Mouse (Mus musculus) forebrain, embryonic 16.5 days (tissue): ENCODE results near the gene Hist1h2ae. TPM values are rescaled to one million over a fixed set of nuclear protein-coding genes. Genes with fewer than 3 reads are reported as not detected.
"Not testable (repeated sequence)": the region's sequence is repeated elsewhere in the genome, so short reads cannot be mapped to it uniquely, and the experiment has no call there.

Experiments used
- ATAC-seq: fragments of 200-750 bp; cut with Nextera tagmentation; 2 replicates; pipeline ENCODE4 v1.8.0; 2017; ENCODE audit warnings: mild to moderate bottlenecking, moderate library complexity
- H3K27ac ChIP-seq: fragments of 300-500 bp; sonication (generic); 2 replicates; pipeline ENCODE4 v1.5.1; 2014; ENCODE audit warnings: low read length, control low read depth
- H3K27me3 ChIP-seq: fragments of 300-500 bp; sonication (generic); replicated peaks from 2 replicates; pipeline ENCODE4 v1.6.1; 2014; ENCODE audit warnings: low read length; ENCODE audit not compliant: control insufficient read depth, insufficient read depth
- H3K36me3 ChIP-seq: fragments of 300-500 bp; sonication (generic); 2 replicates; pipeline ENCODE4 v1.6.1; 2014; ENCODE audit not compliant: control insufficient read depth, insufficient read depth
- H3K4me1 ChIP-seq: fragments of 300-500 bp; sonication (generic); replicated peaks from 2 replicates; pipeline ENCODE4 v1.6.1; 2014; ENCODE audit warnings: low read length; ENCODE audit not compliant: control insufficient read depth, insufficient read depth
- H3K4me2 ChIP-seq: fragments of 300-500 bp; sonication (generic); 2 replicates; pipeline ENCODE4 v1.6.1; 2014; ENCODE audit warnings: mild to moderate bottlenecking, low read length, control low read depth
- H3K4me3 ChIP-seq: fragments of 300-500 bp; sonication (generic); replicated peaks from 2 replicates; pipeline ENCODE4 v1.5.1; 2014; ENCODE audit warnings: mild to moderate bottlenecking, low read length, control low read depth
- H3K9ac ChIP-seq: fragments of 300-500 bp; sonication (generic); replicated peaks from 2 replicates; pipeline ENCODE4 v1.6.1; 2014; ENCODE audit warnings: low read depth, low read length, control low read depth
- H3K9me3 ChIP-seq: fragments of 300-500 bp; sonication (generic); 2 replicates; pipeline ENCODE4 v1.6.1; 2016; ENCODE audit warnings: low read length; ENCODE audit not compliant: control insufficient read depth
- WGBS: fragments of 180-500 bp; shearing (Covaris S2); extraction: QIAGEN DNeasy Blood & Tissue Kit; methylation state at CpG from one replicate; pipeline ENCODE4 v1.1.7; 2014; 5-methylcytosine and 5-hydroxymethylcytosine counted together
- polyA plus RNA-seq: library from polyadenylated mRNA; unstranded; fragments of >200 nt; fragmentation: Nextera tagmentation; extraction: Ambion mirVana; gene quantifications from 2 replicates; pipeline ENCODE4 v1.2.1, GENCODE M21; 2015

The Hist1h2ae gene
- polyA plus RNA-seq, 1 experiment from 2014 or later = 33.0 TPM

GRCm38 (mm10) chr13:23576351-23576881, 5.4 kb upstream of the Hist1h2ae start:
- ATAC-seq = no peak
- H3K9me3 ChIP-seq = no peaks in the 10 kb centered on the region
- H3K4me3 ChIP-seq = peak overlapping the region; percentile 49
- H3K4me1 ChIP-seq = peaks cover 24% of the 10 kb centered on the region
- H3K27me3 ChIP-seq = no peaks in the 10 kb centered on the region
- H3K4me2 ChIP-seq = peak overlapping the region; percentile 75
- H3K36me3 ChIP-seq = no peaks in the 10 kb centered on the region
- 2% methylated on average over 7 of the region's 7 CpGs for WGBS
- peak overlapping the region; percentile 64 for H3K9ac ChIP-seq
- peak overlapping the region; percentile 1; the same call in 1 of the 2 replicates for H3K27ac ChIP-seq

- H3K9me3 ChIP-seq, H3K27me3 ChIP-seq, ATAC-seq, H3K36me3 ChIP-seq: not testable (repeated sequence)
- H3K4me1 ChIP-seq = peaks cover 24% of the 10 kb centered on the region
- peak overlapping the region; percentile 49 for H3K4me3 ChIP-seq
- WGBS = 0% methylated on average over 10 of the region's 40 CpGs
- H3K9ac ChIP-seq = peak overlapping the region; percentile 64
- H3K27ac ChIP-seq = peak overlapping the region; percentile 78
- peak overlapping the region; percentile 75 for H3K4me2 ChIP-seq
These were observed 4.9 kb upstream of the Hist1h2ae start for GRCm38 (mm10) chr13:23575864-23576313.

DNA sequence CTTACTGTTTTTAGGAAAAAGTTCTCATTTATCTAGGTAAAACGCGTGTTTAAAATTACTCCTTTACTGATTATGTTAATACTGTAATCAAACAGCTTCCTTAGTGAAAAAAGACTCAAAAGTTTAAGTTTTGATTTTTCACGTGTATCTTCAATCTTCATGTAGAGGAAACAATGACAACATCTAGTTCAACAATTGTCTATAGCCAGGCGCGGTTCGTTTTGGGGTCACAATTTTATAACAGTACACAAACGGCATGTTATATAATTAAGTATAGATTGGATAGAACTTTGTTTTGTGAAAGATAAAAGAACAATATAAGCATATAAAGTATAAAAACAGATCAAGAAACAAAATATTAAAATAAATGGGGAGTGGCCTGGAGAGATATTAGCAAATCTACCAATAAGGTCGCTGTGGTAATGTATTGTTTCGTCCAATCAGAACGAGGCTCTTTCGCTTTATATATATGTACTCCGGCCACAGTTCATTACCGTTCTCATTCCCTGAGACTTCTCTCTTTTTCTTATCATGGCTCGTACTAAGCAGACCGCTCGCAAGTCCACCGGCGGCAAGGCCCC, 4.3 kb upstream of the Hist1h2ae start, which contains the start of gene Hist1h3d:
Hist1h3d (plus strand) TSS at position 493 of the 581 bp plus-strand sequence.
- Histone ChIP-seq H3K4me3 (peak within 1 kb of the TSS; percentile 49), H3K27ac (peak within 1 kb of the TSS; percentile 86), H3K4me2 (peak within 1 kb of the TSS; percentile 75), H3K9ac (peak within 1 kb of the TSS; percentile 64), H3K27me3 (no peaks in the 10 kb centered on the region), H3K9me3 (no peaks in the 10 kb centered on the region), H3K36me3 (no peaks in the 10 kb centered on the region), H3K4me1 (peaks cover 24% of the 10 kb centered on the region)
- WGBS = under 1% methylated on average over 14 of the region's 18 CpGs
- ATAC-seq = peak; percentile 45

DNA sequence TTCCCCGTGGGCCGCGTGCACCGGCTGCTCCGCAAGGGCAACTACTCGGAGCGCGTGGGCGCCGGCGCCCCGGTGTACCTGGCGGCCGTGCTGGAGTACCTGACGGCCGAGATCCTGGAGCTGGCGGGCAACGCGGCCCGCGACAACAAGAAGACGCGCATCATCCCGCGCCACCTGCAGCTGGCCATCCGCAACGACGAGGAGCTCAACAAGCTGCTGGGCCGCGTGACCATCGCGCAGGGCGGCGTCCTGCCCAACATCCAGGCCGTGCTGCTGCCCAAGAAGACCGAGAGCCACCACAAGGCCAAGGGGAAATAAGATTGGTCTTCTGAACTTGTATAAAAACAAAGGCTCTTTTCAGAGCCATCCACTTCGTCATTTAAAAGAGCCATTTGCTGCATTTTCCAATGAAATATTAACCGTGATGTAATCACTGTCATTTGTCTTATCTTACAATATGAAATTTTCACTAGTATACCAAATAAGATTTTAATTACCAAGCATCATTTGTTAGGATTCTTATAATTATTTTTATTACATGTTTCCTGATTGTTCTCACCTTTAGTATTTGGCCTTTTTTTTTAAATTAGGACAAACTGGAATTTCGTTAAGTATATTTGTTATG, 3.6 kb upstream of the Hist1h2ae start:
- H3K27ac ChIP-seq = peak overlapping the region; percentile 86
- H3K9ac ChIP-seq, H3K9me3 ChIP-seq, H3K36me3 ChIP-seq, H3K27me3 ChIP-seq, ATAC-seq: not testable (repeated sequence)
- H3K4me2 ChIP-seq = peak overlapping the region; percentile 57
- WGBS = 2% methylated on average over 6 of the region's 39 CpGs
- peaks cover 27% of the 10 kb centered on the region for H3K4me1 ChIP-seq
- H3K4me3 ChIP-seq = peak overlapping the region; percentile 41

GRCm38 (mm10) chr13:23573898-23574524, 3.0 kb upstream of the Hist1h2ae start, which contains the start of the genes Hist1h2bf and Hist1h2ad:
Hist1h2bf (minus strand) TSS chr13:23574196.
Hist1h2ad (plus strand) TSS chr13:23574381.
- Histone ChIP-seq H3K9ac (peak within 1 kb of the TSS; percentile 42), H3K4me2 (peak within 1 kb of the TSS; percentile 75), H3K4me3 (peak within 1 kb of the TSS; percentile 41), H3K4me1 (peaks cover 27% of the 10 kb centered on the region), H3K27ac (peak within 1 kb of the TSS; percentile 86)
- under 1% methylated on average over 21 of the region's 42 CpGs for WGBS
- not testable (repeated sequence) for H3K9me3 ChIP-seq, H3K36me3 ChIP-seq, H3K27me3 ChIP-seq
- ATAC-seq = peak; percentile 90

- Histone ChIP-seq H3K27ac (peak overlapping the region; percentile 85), H3K4me3 (peak overlapping the region; percentile 41), H3K9ac (peak overlapping the region; percentile 42), H3K4me2 (peak overlapping the region; percentile 53), H3K4me1 (peaks cover 27% of the 10 kb centered on the region)
- 5% methylated on average over 18 of the region's 20 CpGs for WGBS
- H3K27me3 ChIP-seq, ATAC-seq, H3K36me3 ChIP-seq, H3K9me3 ChIP-seq: not testable (repeated sequence)
These were observed 2.2 kb upstream of the Hist1h2ae start for GRCm38 (mm10) chr13:23573034-23573897.

DNA sequence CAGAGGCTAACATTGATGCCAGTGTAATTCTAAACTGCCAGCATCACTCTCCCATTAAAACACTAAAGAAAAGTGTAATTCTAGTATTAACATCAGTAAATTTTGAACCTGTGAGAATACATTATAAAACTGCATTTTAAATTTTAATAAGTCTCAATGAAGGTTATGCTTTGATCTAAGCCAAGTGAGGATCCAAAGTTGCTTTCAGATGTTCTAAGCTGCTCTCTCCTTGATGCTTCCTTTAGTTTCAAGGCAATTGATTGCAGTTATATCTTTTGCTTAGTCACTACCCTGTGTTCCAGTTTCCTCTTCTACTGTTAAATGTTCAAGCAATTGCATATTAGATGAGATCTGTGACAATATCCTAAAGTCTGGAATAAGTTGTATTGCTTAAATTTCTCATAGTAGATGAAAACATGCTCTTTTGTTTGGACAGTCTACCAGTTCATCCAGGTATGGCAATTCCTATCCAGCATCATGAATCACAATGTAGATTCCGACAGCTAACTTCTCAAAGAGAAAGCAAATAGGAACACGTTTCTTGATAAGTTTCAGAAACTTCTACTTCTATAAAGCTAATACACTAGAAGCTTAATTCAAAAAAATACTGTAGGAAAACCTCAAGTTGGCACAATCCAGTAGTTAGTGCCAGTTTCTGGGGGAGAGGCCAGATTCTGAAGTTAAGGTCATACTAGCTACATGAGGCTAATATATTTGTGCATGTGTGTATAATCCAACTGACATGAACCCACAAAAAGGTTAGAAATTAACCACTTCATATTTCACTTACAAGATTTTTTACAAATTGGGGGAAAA, 1.4 kb upstream of the Hist1h2ae start:
- Histone ChIP-seq H3K4me1 (peaks cover 27% of the 10 kb centered on the region), H3K4me2 (peak overlapping the region; percentile 53), H3K27ac (peak overlapping the region; percentile 96), H3K9me3 (no peaks in the 10 kb centered on the region), H3K4me3 (peak overlapping the region; percentile 44), H3K36me3 (no peaks in the 10 kb centered on the region), H3K27me3 (no peaks in the 10 kb centered on the region), H3K9ac (peak overlapping the region; percentile 68)
- WGBS = 29% methylated on average over 2 of the region's 2 CpGs
- no peak for ATAC-seq

GRCm38 (mm10) chr13:23571504-23572217, 641 bp upstream of the Hist1h2ae start:
- not testable (repeated sequence) for H3K27me3 ChIP-seq, ATAC-seq, H3K9me3 ChIP-seq, H3K36me3 ChIP-seq
- Histone ChIP-seq H3K4me2 (peak overlapping the region; percentile 53), H3K4me3 (peak overlapping the region; percentile 44), H3K27ac (peak overlapping the region; percentile 96), H3K9ac (peak overlapping the region; percentile 68), H3K4me1 (peaks cover 20% of the 10 kb centered on the region)
- WGBS = under 1% methylated on average over 10 of the region's 34 CpGs
